Mouse (Mus musculus) layer of hippocampus, adult 9-11 months (tissue): ENCODE measurements around the gene Ferd3l.

Source experiments
- DNase-seq: peaks from one replicate; pipeline ENCODE4 v3.0.0; 2022

Gene Ferd3l

DNA sequence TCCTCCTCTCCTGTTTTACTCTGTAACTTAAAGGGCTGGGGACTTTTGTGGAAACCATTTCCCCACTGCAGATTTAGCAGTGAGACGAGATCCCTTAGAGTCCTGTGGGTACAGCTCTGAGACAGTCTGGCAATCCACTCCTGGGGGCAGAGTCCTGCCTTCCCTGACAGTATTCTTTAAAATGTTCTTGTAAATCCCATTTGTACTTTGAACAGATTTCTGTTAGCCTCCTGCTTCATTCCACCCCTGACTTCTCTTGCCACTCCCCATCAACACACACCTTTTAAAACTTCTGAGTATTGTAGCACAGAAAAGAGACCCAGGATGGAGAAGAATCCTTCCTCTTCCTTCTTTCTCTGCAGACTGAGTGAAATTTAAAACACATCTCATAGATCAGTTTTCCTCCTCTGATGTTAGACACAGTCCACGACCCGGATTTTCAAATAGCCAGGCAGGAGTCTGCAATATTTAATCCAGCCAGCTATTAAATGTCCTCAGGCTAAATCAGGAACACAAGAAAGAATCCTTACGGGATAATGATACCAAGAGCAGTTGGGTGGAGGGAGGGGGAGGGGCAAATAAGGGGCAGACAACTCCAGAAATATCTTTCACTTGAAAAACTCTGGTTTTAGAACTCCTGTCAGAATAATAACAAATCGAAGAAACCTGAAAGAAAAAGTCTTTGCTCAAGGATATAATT lies 37.6 kb downstream of the Ferd3l start:
- DNase-seq: no peak

DNA sequence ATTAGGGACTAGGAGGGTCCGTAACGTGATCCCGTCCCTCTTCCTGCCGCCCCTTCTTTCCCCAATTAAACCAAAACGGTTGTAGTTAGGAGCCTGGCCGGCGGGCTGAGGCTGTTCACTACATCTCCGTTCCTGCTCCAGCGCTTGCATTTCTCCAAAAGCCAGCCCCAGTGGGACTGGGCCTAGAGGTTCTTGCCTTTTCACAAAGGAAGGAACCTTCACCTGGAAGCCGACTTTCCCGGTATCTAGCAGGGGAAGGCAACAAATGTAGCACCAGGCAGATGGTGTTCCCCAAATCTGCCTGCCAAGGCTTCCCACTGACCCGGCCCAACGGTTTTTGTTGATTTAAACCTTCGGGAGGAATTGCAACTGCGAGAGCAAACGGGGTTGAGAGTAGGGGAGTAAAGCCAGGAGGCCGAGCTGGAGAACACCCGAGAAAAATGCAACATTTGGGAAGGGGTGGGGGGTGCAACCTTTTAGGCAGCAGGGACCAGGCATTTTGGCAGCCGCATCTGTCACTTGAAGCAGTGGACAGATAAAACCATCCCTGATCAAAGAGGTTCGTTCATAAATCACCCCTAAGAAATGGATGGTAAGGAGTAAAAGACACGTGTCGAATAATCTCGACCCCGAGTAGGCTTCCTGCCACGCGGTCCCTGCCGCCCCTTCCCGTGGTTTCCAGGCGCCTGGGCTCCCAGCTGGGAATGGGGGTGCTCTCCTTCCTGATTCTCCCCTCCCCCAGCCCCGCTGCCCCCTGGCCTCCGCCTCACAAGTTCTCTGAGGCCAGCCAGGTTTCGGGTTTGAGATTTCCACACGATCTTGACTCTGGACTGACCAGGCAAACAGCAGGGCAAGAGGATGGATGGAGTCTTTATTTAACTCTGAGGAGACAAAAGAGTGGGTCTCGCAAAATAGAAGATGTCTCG lies 38.5 kb downstream of the Ferd3l start:
- no peak for DNase-seq

DNA sequence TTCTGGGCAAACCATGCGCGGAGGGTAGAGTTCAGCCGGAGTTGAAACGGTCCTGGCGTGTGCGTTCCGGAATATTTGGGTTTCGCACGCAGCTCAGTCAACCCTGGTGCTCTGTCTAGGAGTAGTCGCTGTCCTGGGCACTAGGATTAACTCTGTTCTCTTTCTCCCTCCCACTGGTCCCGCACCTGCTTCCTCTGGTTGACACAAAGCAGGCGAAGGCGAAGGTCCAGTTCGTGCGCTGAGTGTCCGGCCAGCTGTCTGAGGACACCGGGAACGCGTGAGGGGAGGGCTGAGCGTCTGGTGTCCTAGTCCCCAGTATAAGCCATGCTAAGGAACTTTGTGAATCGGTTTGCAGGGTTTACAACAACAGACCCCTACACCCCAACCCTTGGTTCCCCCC lies 39.3 kb downstream of the Ferd3l start:
- no peak for DNase-seq

DNA sequence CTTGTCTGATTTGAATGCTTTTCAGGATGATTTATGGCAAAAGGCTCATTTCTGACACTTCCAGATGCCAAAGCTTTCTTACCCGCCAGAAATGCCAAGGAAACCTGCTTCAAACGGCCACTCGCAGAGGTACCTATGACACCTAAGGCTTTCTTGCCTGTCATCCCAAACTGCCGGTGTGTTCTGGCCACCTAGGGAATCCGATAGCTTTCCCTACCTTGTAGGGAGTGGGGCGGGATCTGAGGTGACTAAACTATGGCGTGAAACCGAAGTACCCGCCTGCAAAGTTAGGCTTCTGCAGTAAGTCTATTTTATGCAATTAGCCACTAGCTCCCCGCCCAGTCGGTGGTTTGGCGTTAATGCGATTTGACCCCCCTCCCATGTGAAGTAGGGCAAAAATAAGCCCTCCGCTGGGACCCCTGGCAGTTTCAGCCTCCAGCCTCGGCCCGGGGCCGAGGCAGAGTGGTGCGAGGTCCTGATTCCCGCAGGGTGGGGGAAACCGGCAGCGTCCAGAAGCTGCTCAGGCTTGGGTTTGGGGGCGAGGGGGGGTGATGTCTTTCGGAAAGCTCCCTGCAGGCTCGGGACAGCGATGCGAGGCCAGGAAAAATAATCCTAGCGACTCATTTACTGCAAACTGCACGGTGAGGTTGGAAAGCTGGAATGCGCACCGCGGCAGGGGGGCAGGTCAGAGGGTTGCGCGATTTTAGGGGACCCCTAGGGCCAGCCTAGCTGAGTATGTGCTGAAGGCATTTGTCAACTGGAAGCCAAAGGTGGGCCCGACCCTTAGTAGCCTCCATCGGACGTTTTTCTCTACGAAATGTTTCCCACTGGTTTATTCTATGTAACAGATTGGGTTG lies 40.0 kb downstream of the Ferd3l start:
- no peak for DNase-seq

DNA sequence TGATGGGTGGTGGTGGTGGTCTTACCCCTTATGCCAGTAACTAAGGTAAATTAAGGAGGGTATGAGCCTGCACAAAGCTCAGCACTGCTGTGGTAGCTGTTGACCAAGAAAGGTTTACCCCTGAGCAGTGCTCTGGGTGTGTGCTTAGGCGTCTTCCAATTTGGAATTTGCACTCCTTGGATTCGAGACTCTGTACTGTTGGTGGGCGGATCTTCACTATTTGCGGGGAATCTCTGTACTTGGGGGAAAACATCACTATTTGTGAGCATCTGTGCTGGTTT lies 40.6 kb downstream of the Ferd3l start:
- DNase-seq: no peak
